Mouse (Mus musculus): Measurements from ENCODE around the gene Gm6164. TPM values are rescaled to one million over a fixed set of nuclear protein-coding genes. Genes with fewer than 3 reads are reported as not detected.
"Not testable (repeated sequence)": the region's sequence is repeated elsewhere in the genome, so short reads cannot be mapped to it uniquely, and the experiment has no call there.

The Gm6164 gene
- not detected for polyA plus RNA-seq (2017; shearing (Covaris generic))

GRCm38 (mm10) chr7:20205507-20205906 lies at the start of gene Gm6164:
TSS of gene Gm6164 (minus strand) at chr7:20205607.
- not testable (repeated sequence) for ATAC-seq

DNA sequence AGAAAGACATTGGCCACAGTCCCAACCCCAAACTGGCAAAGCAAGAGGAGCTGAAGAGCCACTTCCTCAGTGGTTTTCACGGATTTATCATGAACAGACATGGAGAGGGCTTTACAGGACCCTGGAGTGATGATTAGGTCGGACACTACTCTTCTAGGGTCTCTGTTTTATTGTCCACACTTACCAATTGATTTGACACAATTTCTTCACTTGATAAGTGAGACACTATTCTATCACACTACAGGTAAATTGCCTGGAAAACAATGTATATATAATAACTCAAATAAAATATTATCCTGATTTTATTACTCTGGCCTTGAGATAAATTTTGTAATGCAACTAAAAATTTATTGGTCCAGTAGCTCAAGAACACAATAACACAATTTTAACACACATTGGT lies 28.3 kb upstream of the Gm6164 start, which contains the start of gene Gm4498:
Gm4498 (minus strand) TSS at position 101 of the 400 bp plus-strand sequence.
- not testable (repeated sequence) for ATAC-seq

DNA sequence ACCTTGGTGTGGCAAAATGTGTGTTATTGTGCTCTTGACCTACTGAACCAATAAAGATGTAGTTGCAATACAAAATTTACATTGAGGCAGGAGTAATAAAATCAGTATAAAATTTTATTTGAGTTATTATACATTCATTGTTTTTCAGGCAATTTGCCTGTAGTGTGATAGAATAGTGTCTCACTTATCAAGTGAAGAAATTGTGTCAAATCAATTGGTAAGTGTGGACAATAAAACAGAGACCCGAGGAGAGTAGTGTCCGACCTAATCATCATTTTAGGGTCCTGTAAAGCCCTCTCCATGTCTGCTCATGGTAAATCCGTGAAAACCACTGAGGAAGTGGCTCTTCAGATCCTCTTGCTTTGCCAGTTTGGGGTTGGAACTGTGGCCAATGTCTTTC lies 12.0 kb downstream of the Gm6164 start, which contains the start of gene Vmn1r95:
Vmn1r95 (plus strand) TSS at position 301 of the 400 bp plus-strand sequence.
- ATAC-seq: not testable (repeated sequence)

GRCm38 (mm10) chr7:20168277-20168676 lies 37.1 kb downstream of the Gm6164 start, which contains the start of gene Vmn1r94:
TSS of gene Vmn1r94 (minus strand) at chr7:20168377.
- not testable (repeated sequence) for ATAC-seq

Other genes with a start within 250 kb of the Gm6164 start
- not detected for gene Ceacam20, start 240.2 kb downstream of the Gm6164 start, polyA plus RNA-seq (2017; shearing (Covaris generic))
- gene Nlrp9b, start 214.1 kb downstream of the Gm6164 start, polyA plus RNA-seq (2017; shearing (Covaris generic)): not detected
- not detected for gene Vmn1r91, start 105.9 kb downstream of the Gm6164 start, polyA plus RNA-seq (2017; shearing (Covaris generic))
- not detected for gene Gm16442, start 83.0 kb downstream of the Gm6164 start, polyA plus RNA-seq (2017; shearing (Covaris generic))
- gene Vmn1r93, start 66.5 kb downstream of the Gm6164 start, polyA plus RNA-seq (2017; shearing (Covaris generic)): not detected
- gene Vmn1r94, start 37.2 kb downstream of the Gm6164 start, polyA plus RNA-seq (2017; shearing (Covaris generic)): not detected
- gene Vmn1r95, start 11.9 kb downstream of the Gm6164 start, polyA plus RNA-seq (2017; shearing (Covaris generic)): not detected
- gene Gm4498, start 28.2 kb upstream of the Gm6164 start, polyA plus RNA-seq (2017; shearing (Covaris generic)): not detected
- not detected for gene Gm5890, start 57.2 kb upstream of the Gm6164 start, polyA plus RNA-seq (2017; shearing (Covaris generic))
- not detected for gene Gm4133, start 128.5 kb upstream of the Gm6164 start, polyA plus RNA-seq (2017; shearing (Covaris generic))
- gene Gm5728, start 169.8 kb upstream of the Gm6164 start, polyA plus RNA-seq (2017; shearing (Covaris generic)): not detected
- not detected for gene Vmn1r100, start 212.3 kb upstream of the Gm6164 start, polyA plus RNA-seq (2017; shearing (Covaris generic))
- gene Vmn1r101, start 237.0 kb upstream of the Gm6164 start, polyA plus RNA-seq (2017; shearing (Covaris generic)): not detected